Mouse (Mus musculus): ENCODE measurements at regions not wholly inside any gene's neighbourhood (a gene's known extent, or its start where the extent isn't known, plus 50 kb on each side); places are given as distances from the start of the nearest gene placed in this dataset.

DNA sequence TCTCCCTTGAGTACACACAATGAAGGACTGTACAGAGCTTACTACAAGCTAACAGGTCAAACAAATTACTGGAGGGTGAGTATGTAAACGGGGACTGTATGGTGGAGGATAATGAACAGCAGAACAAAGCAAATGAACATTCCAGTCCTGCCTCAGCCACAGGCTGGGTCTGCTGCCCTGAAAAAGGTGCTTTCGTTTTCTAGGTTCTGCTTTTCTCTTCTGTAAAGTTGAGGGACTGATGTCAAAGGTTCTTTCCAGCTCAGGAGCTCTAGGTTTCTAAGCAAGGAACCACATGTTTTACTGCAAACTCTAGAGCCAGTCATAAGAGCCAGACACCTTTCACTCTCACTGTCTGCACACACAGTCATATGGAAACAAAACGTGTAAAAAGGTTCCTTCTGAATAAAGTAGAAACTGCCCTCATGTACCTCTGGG, 106.1 kb upstream of the Ahr start:
- H3K9me3 ChIP-seq (replicated peaks) = no peaks in the 10 kb centered on the region

DNA sequence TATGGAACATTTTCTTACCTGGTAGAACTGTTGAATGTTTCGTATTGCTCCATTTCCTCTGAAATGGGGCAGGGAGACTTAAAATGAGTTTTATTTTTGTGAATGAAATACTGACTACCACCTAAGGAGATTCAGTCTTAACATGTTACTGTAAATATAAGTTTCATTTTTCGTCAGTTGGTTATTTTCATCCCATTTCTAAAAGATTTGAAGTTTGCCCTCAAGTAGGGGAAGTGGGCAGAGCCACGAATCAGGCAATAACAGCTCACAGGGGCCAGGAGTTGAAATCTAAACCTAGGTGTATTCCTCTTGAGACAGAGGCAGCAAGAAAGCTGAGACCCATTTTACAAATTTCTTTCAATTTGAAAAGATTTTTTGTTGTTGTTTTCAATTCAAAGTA, 88.6 kb upstream of the Ahr start:
- Histone ChIP-seq H3K36me3 (no peaks in the 10 kb centered on the region), H3K9me3 (replicated peaks) (no peaks in the 10 kb centered on the region), H3K4me1 (no peaks in the 10 kb centered on the region), H3K4me2 (replicated peaks) (no peak overlapping the region), H3K4me3 (replicated peaks) (no peak overlapping the region), H3K27me3 (no peaks in the 10 kb centered on the region), H3K27ac (replicated peaks) (no peak overlapping the region), H3K9ac (no peak overlapping the region)
- 66% methylated on average over 3 of the region's 3 CpGs for WGBS
- no peak for ATAC-seq (ENCODE audit: insufficient number of reproducible peaks, low FRiP score, low TSS enrichment, low read depth)

More for the DNA sequence above, 106.1 kb upstream of the Ahr start:
- ATAC-seq (ENCODE audit: insufficient number of reproducible peaks, low FRiP score, low TSS enrichment, low read depth) = no peak
- H3K36me3 ChIP-seq = no peaks in the 10 kb centered on the region
- no peak overlapping the region for H3K9ac ChIP-seq
- H3K4me3 ChIP-seq (replicated peaks) = no peak overlapping the region
- H3K4me2 ChIP-seq (replicated peaks) = no peak overlapping the region
- H3K27me3 ChIP-seq = no peaks in the 10 kb centered on the region
- H3K27ac ChIP-seq (replicated peaks) = no peak overlapping the region
- H3K4me1 ChIP-seq = no peaks in the 10 kb centered on the region
- WGBS = 55% methylated on average over 3 of the region's 3 CpGs

DNA sequence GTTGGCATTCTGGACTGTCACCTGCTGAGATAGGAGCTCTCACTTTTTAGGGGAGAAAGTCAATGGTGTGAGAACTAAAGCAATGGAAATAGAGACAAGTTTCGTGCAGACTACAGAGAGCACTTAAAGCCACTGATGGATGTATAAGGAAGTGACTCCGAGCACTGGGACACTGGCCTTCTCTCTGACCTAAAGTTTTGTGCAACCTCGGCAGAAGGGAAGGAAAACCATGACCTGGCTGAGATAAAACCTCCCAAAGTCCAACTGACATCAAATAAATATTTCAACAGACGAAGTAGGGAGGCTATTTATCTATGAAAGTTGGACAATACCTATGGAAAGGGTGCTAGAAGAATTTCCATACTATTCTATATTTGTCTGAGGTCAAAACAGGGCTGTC, 80.0 kb upstream of the Ahr start:
- H3K9ac ChIP-seq = no peak overlapping the region
- no peak for ATAC-seq (ENCODE audit: insufficient number of reproducible peaks, low FRiP score, low TSS enrichment, low read depth)
- no peaks in the 10 kb centered on the region for H3K4me1 ChIP-seq
- WGBS = 81% methylated on average over 4 of the region's 4 CpGs
- H3K9me3 ChIP-seq (replicated peaks) = no peaks in the 10 kb centered on the region
- no peak overlapping the region for H3K4me2 ChIP-seq (replicated peaks)
- no peak overlapping the region for H3K4me3 ChIP-seq (replicated peaks)
- no peaks in the 10 kb centered on the region for H3K27me3 ChIP-seq
- no peaks in the 10 kb centered on the region for H3K36me3 ChIP-seq
- H3K27ac ChIP-seq (replicated peaks) = no peak overlapping the region

DNA sequence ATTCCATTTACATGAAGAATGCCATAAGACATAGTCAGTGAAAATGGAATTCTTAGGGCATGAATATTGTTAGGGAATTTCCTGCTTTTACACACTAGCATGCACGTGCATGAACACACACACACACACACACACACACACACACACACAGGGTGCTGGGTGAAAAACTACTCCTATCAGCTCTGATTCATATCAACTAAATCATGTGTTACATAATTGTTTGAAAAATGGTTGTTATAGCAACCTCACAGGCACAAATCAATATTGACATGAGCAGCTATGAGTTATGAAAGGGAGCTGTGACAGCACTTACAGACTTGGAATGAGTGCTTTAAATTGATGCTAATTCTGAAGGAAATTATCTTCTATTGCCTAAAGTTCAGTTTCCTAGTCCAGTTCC, 72.8 kb upstream of the Ahr start:
- no peak overlapping the region for H3K27ac ChIP-seq (replicated peaks)
- 74% methylated on average over 1 of the region's 1 CpGs for WGBS
- no peaks in the 10 kb centered on the region for H3K27me3 ChIP-seq
- H3K36me3 ChIP-seq = no peaks in the 10 kb centered on the region
- H3K9me3 ChIP-seq (replicated peaks) = no peaks in the 10 kb centered on the region
- ATAC-seq (ENCODE audit: insufficient number of reproducible peaks, low FRiP score, low TSS enrichment, low read depth) = no peak
- no peaks in the 10 kb centered on the region for H3K4me1 ChIP-seq
- H3K9ac ChIP-seq = no peak overlapping the region
- no peak overlapping the region for H3K4me2 ChIP-seq (replicated peaks)
- H3K4me3 ChIP-seq (replicated peaks) = no peak overlapping the region

DNA sequence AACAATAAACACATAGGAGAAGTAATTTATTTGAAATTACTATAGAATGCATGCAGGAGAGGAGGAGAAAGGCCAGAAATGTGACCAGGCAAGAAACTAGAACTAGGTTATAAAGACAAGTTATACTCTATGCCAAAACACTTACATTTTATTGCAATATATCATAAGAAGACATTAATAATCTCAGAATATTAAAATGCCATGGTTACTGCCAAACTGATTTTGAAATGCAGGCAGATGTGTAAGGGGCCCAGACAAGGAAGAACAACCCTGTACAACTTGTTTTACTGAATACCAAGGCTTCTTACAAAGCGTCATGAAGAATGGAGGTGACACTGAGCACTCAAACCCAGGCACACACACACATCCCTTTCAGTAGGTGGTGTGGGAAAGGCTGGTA, 68.9 kb upstream of the Ahr start:
- H3K4me3 ChIP-seq (replicated peaks) = no peak overlapping the region
- WGBS = 75% methylated on average over 1 of the region's 1 CpGs
- H3K4me2 ChIP-seq (replicated peaks) = no peak overlapping the region
- H3K36me3 ChIP-seq = no peaks in the 10 kb centered on the region
- ATAC-seq (ENCODE audit: insufficient number of reproducible peaks, low FRiP score, low TSS enrichment, low read depth) = no peak
- no peaks in the 10 kb centered on the region for H3K27me3 ChIP-seq
- H3K9ac ChIP-seq = no peak overlapping the region
- no peak overlapping the region; the same call in 1 of the 2 replicates for H3K27ac ChIP-seq (replicated peaks)
- no peaks in the 10 kb centered on the region for H3K4me1 ChIP-seq
- no peaks in the 10 kb centered on the region for H3K9me3 ChIP-seq (replicated peaks)

DNA sequence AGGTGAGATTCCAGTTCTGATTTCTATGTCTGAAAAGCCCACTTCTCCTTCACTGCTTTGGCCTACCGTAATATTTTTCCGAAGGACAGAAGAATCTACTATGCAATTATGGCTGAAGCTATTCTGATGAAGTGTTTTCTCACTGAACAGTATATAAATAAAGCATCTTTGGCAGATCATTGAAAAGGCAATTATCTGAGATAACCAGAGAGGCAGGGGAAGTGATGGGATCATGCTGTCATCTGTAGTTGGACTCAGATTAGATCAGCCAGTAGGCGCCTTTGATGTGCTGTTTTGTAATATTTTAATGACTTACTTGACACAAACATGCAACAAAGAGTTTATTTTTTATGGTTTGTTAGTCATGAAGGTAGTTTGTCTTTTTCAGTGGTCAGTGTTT, 67.8 kb upstream of the Ahr start:
- Histone ChIP-seq H3K9me3 (replicated peaks) (no peaks in the 10 kb centered on the region), H3K36me3 (no peaks in the 10 kb centered on the region), H3K4me3 (replicated peaks) (no peak overlapping the region), H3K4me2 (replicated peaks) (no peak overlapping the region), H3K27ac (replicated peaks) (no peak overlapping the region), H3K27me3 (no peaks in the 10 kb centered on the region), H3K4me1 (no peaks in the 10 kb centered on the region), H3K9ac (no peak overlapping the region)
- no peak for ATAC-seq (ENCODE audit: insufficient number of reproducible peaks, low FRiP score, low TSS enrichment, low read depth)
- 88% methylated on average over 3 of the region's 3 CpGs for WGBS

DNA sequence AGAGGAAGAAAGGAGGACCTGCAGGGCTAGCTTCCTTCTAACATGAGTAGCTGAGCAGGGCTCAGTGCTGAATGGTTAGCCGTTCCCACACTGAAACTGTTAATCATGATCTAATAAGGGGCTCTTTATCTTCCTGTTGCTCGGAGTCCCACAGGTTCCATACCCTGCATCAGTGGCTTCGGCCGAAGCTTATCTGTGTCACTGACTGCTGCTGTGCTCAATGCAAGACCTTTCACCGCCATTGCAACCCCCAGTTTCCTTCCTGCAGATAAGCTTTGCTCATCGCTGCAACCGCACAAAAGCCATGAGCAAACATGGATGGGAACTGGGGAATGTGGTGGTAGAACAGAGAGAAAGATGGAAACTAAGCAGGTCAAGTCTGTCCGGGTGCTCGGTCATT, 63.5 kb upstream of the Ahr start:
- Histone ChIP-seq H3K27ac (replicated peaks) (no peak overlapping the region), H3K9ac (no peak overlapping the region), H3K4me2 (replicated peaks) (no peak overlapping the region), H3K27me3 (no peaks in the 10 kb centered on the region), H3K36me3 (no peaks in the 10 kb centered on the region), H3K4me3 (replicated peaks) (no peak overlapping the region), H3K9me3 (replicated peaks) (no peaks in the 10 kb centered on the region), H3K4me1 (no peaks in the 10 kb centered on the region)
- no peak for ATAC-seq (ENCODE audit: insufficient number of reproducible peaks, low FRiP score, low TSS enrichment, low read depth)
- 92% methylated on average over 9 of the region's 9 CpGs for WGBS

DNA sequence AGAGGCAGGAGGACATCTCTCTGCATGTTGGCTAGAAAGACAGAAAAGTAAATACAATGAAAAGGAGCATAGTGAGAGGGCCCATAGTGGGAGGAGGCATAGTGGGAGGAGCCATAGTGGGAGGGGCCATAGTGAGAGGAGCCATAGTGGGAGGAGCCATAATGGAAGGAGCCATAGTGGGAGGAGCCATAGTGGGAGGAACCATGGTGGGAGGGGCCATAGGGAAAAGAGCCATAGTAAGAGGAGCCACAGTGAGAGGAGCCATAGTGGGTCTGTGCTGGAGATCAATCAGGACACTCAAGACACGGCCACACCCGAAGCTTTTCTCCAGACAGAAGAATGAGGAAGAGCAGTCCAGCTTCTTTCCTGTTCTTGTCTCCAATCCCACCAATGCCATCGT, 58.0 kb upstream of the Ahr start:
- Histone ChIP-seq H3K9me3 (replicated peaks) (no peaks in the 10 kb centered on the region), H3K4me1 (no peaks in the 10 kb centered on the region), H3K36me3 (no peaks in the 10 kb centered on the region), H3K4me2 (replicated peaks) (no peak overlapping the region), H3K9ac (no peak overlapping the region), H3K27ac (replicated peaks) (no peak overlapping the region), H3K27me3 (no peaks in the 10 kb centered on the region), H3K4me3 (replicated peaks) (no peak overlapping the region)
- WGBS = 80% methylated on average over 3 of the region's 3 CpGs
- no peak for ATAC-seq (ENCODE audit: insufficient number of reproducible peaks, low FRiP score, low TSS enrichment, low read depth)
